Mouse (Mus musculus): ENCODE measurements around the gene Agap3. TPM values are rescaled to one million over a fixed set of nuclear protein-coding genes. Genes with fewer than 3 reads are reported as not detected.

Agap3 gene
- polyA plus RNA-seq (2017; shearing (Covaris generic)): 109 TPM

DNA sequence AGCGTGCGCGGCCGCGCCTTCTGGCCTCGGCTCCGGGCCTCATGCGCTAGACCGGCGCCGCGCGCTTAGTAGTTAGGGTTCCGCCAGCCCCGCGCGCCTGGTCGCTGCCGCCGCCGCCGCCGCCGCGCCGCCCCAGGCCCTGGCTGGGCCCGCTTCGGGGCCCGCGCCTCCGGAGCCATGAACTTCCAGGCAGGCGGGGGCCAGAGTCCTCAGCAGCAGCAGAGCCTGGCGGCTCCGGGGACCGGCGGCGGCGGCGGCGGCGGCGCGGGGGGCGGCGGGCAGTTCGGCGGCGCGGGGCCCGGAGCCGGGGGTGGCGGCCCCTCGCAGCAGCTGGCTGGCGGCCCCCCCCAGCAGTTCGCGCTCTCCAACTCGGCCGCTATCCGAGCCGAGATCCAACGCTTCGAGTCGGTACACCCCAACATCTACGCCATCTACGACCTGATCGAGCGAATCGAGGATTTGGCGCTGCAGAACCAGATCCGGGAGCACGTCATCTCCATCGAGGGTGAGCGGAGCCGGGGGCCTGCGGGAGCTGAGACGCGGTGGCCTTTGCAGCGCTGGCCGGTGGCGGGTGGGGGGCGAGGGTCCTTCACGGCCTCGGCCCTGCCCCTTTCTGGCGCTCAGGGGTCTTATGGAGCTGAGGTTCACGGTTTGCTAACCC, at the start of gene Agap3:
Gene Agap3 (plus strand): TSS at position 148 of the 661 bp plus-strand sequence.

DNA sequence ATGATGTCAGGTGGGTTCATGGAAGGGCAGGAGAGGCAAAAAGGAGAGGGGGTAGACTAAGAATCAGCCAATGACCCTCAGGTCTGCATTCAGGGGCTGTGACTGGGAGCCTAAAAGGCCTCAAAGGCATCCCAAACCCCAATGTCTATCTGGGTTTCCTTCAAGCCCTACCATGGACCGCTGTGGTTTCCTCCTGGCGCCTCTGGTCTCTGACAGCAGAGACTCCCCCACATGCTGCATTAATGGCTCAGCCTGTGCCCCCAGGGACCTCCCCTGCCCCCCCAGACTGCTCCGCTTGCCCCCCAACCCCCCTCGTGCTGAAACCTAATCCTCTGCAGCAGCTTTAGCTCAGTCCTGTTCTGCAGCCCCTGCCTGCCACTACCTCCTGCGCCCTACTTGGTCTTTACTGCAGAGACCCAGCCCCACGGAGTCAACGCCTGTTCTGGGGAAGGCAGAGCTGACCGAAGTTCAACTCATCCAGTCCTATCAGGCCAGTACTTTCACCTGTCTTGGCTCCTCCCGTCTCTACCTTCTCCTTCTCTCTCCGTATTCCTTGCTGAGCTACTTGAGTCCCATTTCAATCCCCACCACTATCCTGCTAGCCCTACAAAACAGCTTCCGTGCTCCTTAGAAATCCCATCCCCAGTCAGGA, 38.8 kb upstream of the Agap3 start, which contains the start of gene Asic3:
Gene Asic3 (plus strand): TSS at position 351 of the 652 bp plus-strand sequence.

DNA sequence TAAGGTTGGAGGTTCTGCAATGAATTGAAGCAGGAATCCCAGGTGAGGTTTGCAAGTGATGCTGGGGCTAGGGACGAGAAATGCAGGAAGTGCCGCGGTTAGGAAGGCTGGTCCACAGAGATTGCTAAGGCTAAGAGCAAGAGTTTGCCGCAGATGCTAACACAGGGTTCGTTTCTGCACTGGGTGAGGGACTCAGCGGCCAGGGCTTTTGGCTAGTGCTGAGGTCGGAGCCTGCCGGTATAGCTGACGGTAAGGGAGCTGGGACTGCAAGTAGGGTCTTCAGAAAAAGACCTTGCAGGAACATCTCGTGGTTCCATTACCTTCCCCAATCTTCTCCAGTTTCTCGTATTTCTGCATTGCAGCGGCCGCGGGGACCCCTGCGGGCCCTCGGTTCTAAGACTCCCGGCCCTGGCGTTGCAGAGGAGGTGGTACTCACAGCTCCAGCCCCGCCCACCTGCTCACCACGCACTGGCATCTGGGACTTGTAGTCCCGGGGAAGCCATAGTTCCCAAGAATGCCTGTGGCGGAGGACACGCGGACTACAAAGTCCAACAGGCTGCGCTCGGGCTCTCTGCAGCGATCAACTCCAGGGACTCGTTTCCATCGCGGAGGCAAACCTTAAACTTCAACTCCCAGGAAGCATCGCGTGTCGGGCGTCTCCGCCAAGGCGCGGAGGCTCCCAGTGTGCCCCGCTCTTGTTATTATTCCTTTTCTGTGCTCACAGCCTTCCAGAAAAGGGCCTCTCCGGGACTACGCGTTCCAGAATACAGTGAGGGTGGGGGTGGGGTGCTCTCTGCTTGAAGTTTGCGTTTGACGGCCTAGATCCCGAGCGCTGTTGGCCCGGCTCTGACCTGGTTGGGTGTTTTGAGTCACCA, 28.6 kb upstream of the Agap3 start, which contains the start of the genes Cdk5 and Slc4a2:
Gene Cdk5 (minus strand): TSS at position 402 of the 875 bp plus-strand sequence.
Gene Slc4a2 (plus strand): TSS at position 709 of the 875 bp plus-strand sequence.

DNA sequence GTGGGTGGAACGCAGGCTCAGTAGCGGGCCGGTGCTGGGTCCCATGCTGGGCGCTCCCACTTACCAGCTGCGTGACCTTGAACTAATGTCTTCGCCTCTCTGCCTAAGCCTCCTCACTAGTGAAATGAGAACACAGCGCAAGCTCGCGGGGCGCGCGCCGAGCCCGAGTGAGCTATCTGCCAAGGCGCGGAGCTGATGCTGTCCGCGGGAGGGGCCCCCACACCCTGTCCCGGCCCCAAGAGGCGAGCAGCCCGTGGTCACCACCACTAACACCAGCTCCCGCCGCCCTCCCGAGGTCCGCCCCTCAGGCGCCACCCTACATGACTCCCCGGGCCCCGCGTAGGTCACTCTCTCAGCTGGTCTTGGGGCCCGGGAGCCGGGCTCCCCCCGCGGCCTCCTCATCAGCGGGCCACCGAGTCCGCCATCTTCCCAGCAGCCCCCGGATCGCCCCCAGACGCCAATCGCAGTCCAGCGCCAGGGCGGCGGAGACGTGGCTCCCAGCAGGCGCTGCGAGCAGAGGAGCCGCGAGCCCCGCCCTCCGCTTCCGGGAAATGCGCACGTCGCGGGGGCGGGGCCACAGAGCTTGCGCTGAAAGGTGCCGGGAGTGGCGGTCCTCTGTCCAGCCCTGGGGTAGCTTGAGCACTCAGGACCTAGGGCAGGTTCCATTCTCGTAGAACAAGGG, 7.1 kb upstream of the Agap3 start, which contains the start of gene Fastk:
Gene Fastk (minus strand): TSS at position 542 of the 682 bp plus-strand sequence.

GRCm38 (mm10) chr5:24447624-24448298, 4.2 kb upstream of the Agap3 start, which contains the start of gene Tmub1:
Tmub1 (minus strand) TSS chr5:24447854.

DNA sequence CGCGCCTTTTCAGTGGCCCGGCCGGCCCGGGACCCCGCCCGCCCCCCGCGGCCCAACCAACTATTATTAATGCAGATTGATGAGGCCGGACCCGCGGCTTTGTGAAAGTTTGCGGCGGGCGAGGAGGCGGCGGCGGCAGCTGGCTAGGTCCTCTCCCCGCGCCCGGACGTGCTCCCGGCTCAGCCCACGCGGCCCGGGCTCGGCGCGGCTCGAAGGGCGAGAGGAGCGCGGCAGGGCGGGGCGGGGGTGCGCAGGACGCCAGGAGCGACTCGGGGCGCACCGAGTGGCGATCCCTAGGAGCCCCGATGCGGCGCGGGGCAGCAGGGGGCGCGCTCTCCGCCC, 74.9 kb downstream of the Agap3 start, which contains the start of gene Gbx1:
Gene Gbx1 (minus strand): TSS at position 314 of the 342 bp plus-strand sequence.

DNA sequence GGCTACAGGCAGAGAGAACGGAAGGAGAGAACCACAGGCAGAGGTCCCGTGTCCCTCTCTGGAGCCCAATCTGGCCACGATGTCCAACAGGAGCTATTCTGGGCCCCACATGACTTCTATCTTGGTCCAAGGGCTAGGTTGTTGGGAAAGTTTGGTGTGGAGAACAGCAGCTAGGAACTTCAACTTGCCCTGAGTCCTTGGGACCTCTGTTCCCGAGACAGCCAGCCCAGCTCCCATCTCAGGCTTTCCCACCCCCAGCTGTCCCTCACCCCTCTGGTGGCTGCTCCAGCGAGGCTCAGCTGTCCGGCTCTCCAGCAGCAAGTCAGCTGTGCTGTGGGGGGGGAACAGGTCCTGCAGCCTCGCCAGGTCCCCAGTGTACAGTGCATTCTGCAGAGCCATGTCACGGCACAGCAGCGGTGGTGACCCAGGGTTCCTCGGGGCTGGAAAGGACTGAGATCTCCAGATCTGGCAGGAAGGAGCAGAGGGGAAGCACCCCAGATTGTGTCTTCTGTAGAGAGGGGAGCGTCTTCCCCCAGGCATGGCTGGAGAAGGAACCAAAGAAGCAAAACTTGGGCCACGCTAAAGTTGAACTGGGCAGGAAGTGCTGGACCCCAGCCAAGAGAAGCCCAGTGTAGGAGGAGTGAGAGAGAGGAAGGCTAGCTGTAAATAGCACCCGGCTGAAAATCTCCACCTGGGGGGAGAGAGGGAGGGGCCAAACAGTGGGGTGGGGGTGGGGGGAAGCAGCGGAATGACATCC, 88.6 kb downstream of the Agap3 start, which contains the start of gene Asb10:
Gene Asb10 (minus strand): TSS at position 592 of the 757 bp plus-strand sequence.

Other genes with a start within 250 kb of the Agap3 start
- 5.1 TPM for gene Kcnh2, start 100.6 kb upstream of the Agap3 start, polyA plus RNA-seq (2017; shearing (Covaris generic))
- gene Nos3, start 87.4 kb upstream of the Agap3 start, polyA plus RNA-seq (2017; shearing (Covaris generic)): not detected
- gene Atg9b, start 60.0 kb upstream of the Agap3 start, polyA plus RNA-seq (2017; shearing (Covaris generic)): 0.22 TPM
- 16.1 TPM for gene Abcb8, start 58.5 kb upstream of the Agap3 start, polyA plus RNA-seq (2017; shearing (Covaris generic))
- not detected for gene Asic3, start 38.8 kb upstream of the Agap3 start, polyA plus RNA-seq (2017; shearing (Covaris generic))
- gene Cdk5, start 28.6 kb upstream of the Agap3 start, polyA plus RNA-seq (2017; shearing (Covaris generic)): 70.9 TPM
- gene Slc4a2, start 28.3 kb upstream of the Agap3 start, polyA plus RNA-seq (2017; shearing (Covaris generic)): 33.4 TPM
- 103 TPM for gene Fastk, start 6.9 kb upstream of the Agap3 start, polyA plus RNA-seq (2017; shearing (Covaris generic))
- 61.6 TPM for gene Tmub1, start 4.3 kb upstream of the Agap3 start, polyA plus RNA-seq (2017; shearing (Covaris generic))
- gene Gbx1, start 75.0 kb downstream of the Agap3 start, polyA plus RNA-seq (2017; shearing (Covaris generic)): not detected
- gene Asb10, start 88.8 kb downstream of the Agap3 start, polyA plus RNA-seq (2017; shearing (Covaris generic)): not detected
- gene 4931409K22Rik, start 104.6 kb downstream of the Agap3 start, polyA plus RNA-seq (2017; shearing (Covaris generic)): not detected
- gene Abcf2, start 125.3 kb downstream of the Agap3 start, polyA plus RNA-seq (2017; shearing (Covaris generic)): 104 TPM
- gene Chpf2, start 134.6 kb downstream of the Agap3 start, polyA plus RNA-seq (2017; shearing (Covaris generic)): 25.5 TPM
- 0.90 TPM for gene Smarcd3, start 172.2 kb downstream of the Agap3 start, polyA plus RNA-seq (2017; shearing (Covaris generic))
- gene Nub1, start 233.4 kb downstream of the Agap3 start, polyA plus RNA-seq (2017; shearing (Covaris generic)): 113 TPM